Mouse (Mus musculus) lung, adult 2 months (tissue): ENCODE measurements at regions not wholly inside any gene's neighbourhood (a gene's known extent, or its start where the extent isn't known, plus 50 kb on each side); places are given as distances from the start of the nearest gene placed in this dataset.
"Not testable (repeated sequence)": the region's sequence is repeated elsewhere in the genome, so short reads cannot be mapped to it uniquely, and the experiment has no call there.

Source experiments
- DNase-seq: peaks from one replicate; pipeline ENCODE4 v3.0.0; 2022
- H3K4me1 ChIP-seq: fragments of 200-500 bp; 2 replicates; pipeline ENCODE4 v1.6.1; 2011; ENCODE audit warnings: low read length; ENCODE audit not compliant: control insufficient read depth, insufficient read depth
- H3K4me3 ChIP-seq: fragments of 200-500 bp; replicated peaks from 2 replicates; pipeline ENCODE3; 2011; ENCODE audit warnings: low read depth, mild to moderate bottlenecking, control low read depth, low read length; ENCODE audit errors: extremely low read depth
- CTCF ChIP-seq: fragments of 200-500 bp; IDR thresholded peaks from 2 replicates; pipeline ENCODE4 v1.5.1; 2011; ENCODE audit warnings: mild to moderate bottlenecking, low read length, control low read depth; ENCODE audit not compliant: insufficient read depth
- POLR2A ChIP-seq: fragments of 200-500 bp; IDR thresholded peaks from 2 replicates; pipeline ENCODE4 v1.6.1; 2011; ENCODE audit warnings: low read depth, mild to moderate bottlenecking, control low read depth, low read length, borderline replicate concordance; ENCODE audit errors: extremely low read depth
- WGBS: fragments of 180-500 bp; shearing (Covaris S2); methylation state at CpG from one replicate; pipeline ENCODE4 v1.1.7; 2018; 5-methylcytosine and 5-hydroxymethylcytosine counted together

DNA sequence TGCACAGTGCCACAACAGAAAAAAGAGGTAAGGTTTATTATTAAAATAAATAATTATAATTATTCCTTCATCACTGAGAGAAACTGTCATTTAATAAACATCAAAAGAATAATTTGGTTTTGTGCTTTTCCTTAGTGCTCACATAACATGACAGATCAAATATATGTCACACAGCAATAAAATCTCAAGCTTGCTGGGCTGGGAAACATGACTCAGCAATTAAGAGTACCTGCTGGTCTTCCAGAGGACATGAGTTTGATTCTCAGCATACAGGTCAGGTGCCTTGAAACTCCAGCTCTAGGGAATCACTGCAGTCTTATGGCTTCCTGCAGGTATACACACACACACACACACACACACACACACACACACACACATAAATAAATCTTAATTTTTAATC, 208.3 kb upstream of the Zfp770 start:
- TF ChIP-seq CTCF (no peak), POLR2A (no peak)
- no peak overlapping the region for H3K4me3 ChIP-seq
- no peak for DNase-seq
- H3K4me1 ChIP-seq: no peaks in the 10 kb centered on the region

DNA sequence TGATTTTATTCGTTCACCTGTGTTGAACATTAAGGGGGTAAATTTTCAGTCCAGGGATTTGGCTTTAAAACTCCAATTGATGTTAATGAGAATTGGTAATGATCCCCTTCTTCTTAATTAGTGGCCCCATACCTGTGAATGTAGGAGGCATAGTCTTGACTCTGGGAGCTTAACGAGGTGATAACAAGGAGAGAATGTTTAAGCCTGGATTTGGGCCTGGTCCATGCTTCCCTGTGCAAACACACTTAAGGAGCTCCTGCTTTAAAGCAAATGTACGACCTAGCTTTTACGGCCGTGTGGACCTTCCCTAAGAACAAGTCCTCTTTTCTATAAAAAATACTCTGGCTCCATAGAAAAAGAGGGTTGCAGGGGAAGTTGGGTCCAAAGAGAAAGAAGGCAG, 206.1 kb upstream of the Zfp770 start:
- 55% methylated on average over 5 of the region's 5 CpGs for WGBS
- TF ChIP-seq CTCF: no peak
- TF ChIP-seq POLR2A: no peak
- Histone ChIP-seq H3K4me1 (no peaks in the 10 kb centered on the region), H3K4me3 (no peak overlapping the region)
- DNase-seq: no peak

DNA sequence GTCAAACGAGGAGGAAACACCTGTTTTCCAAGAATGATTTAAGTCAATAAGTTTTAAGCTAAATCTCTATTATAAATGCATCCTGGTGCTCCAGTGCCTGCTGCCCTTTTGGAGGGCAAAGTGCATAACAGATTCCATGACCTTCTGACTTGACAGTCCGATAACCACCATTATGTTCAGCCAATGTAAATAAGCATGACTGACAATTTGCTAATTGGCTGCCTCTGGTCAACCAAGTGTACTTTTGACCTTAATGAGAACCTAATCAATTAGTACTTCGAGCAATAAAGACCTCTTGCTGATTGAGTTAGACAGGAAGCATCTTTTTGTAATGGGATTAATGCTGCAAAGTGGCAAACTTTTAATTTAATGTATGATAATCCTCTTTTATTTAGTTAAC, 183.3 kb upstream of the Zfp770 start:
- WGBS: 20% methylated on average over 3 of the region's 3 CpGs
- TF ChIP-seq POLR2A: no peak
- no peak for TF ChIP-seq CTCF
- no peak for DNase-seq
- Histone ChIP-seq H3K4me3 (no peak overlapping the region), H3K4me1 (no peaks in the 10 kb centered on the region)

- no peak for DNase-seq
- no peaks in the 10 kb centered on the region for H3K4me1 ChIP-seq
- 70% methylated on average over 1 of the region's 1 CpGs for WGBS
- H3K4me3 ChIP-seq: no peak overlapping the region
- TF ChIP-seq POLR2A (no peak), CTCF (no peak)
These were observed 177.7 kb upstream of the Zfp770 start for GRCm38 (mm10) chr2:114378844-114379533.

DNA sequence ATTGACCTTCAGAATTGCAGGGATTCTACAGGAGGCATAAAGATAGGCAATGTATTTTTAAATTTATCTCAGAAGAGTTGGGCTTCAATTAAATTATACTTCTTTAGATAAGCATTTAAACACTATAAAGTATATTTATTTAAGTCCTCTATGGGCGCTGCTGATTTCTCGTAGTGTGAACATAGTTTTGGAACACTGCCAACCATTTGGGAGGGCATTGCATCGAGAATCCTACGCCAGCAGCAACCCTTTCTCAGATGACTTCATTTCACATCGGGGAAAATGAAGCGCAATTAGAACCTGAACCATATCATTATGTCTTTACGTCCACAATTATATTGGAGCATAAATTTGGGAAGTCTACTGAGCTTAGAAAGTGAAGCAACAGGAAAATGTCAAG, 172.2 kb upstream of the Zfp770 start:
- DNase-seq: no peak
- no peak overlapping the region for H3K4me3 ChIP-seq
- H3K4me1 ChIP-seq: no peaks in the 10 kb centered on the region
- 45% methylated on average over 7 of the region's 7 CpGs for WGBS
- no peak for TF ChIP-seq POLR2A
- TF ChIP-seq CTCF: no peak

DNA sequence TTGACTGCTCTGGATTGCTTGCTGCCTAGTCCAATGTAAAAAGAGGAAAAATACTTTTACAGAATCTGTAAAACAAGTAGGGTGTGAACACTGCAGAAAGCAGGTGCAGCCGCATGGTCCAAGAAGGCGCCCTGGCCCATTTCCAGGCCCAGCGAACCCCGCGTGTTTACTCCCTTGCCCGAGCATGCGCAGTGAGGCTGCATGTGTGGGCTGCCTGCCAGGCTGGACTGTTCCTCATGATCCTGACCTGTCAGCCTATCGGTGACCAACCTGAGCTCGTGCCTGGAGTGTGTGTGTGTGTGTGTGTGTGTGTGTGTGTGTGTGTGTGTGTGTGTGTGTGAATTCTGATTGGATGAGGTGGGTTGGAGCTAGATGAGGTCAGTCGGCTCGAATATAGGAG, 152.6 kb upstream of the Zfp770 start:
- not testable (repeated sequence) for DNase-seq, H3K4me3 ChIP-seq, H3K4me1 ChIP-seq
- 61% methylated on average over 11 of the region's 11 CpGs for WGBS

DNA sequence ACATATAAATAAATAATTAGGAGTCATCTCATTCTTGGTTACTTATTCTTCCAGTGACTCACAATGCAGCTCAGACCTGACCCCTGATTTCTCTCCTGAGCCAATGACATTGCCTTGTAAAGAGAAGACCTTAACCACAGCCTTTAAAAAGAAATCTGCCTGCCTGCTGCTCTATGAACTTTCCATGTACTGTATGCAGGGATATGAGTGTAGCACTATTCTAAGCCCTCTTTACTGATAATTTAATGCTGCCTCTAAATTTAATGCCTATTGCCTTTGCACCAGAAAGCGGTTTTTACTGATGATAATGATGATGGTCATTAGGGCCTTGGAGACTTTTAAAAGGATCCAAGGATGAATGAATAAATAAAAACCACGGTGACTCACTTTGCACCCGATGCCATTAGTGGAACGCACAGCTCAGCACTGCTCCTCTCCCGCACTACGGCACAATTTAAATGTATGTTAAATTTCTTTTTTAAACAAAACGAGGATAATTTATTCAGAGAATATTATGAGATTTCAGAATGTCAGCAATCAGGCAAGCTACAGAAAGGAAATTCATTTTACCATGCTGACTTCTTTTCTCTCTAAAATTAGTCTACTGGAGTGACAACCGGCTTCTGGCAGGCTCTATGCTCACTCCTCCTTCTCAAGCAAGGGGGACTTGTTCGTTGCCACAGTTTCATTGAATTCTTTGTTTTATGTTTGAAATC, 139.5 kb upstream of the Zfp770 start:
- no peak for DNase-seq
- 82% methylated on average over 9 of the region's 9 CpGs for WGBS
- Histone ChIP-seq H3K4me3 (no peak overlapping the region), H3K4me1 (no peaks in the 10 kb centered on the region)
- TF ChIP-seq CTCF: no peak
- no peak for TF ChIP-seq POLR2A

- Histone ChIP-seq H3K4me3 (no peak overlapping the region), H3K4me1 (no peaks in the 10 kb centered on the region)
- no peak for TF ChIP-seq CTCF
- no peak for DNase-seq
- 59% methylated on average over 3 of the region's 3 CpGs for WGBS
These were observed 100.5 kb upstream of the Zfp770 start for GRCm38 (mm10) chr2:114301746-114302145.

DNA sequence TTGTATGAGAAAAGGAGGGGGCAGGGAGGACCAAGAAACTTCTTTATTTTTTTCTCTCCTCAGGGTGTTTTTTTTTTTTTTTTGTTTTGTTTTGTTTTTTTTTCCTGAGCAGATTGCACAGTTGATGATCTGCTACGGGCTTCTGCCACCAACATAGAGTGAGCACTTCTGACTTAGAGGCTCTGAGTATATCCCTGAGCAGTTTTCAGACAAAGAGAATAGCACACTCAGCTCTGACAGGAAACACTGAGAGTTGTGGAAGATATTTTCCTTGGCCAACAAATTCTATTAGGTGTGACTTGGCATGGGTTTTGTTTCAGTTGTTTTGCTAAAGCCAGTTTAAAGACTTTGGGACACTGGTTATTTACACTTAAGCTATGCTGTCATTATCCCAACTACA, 93.8 kb upstream of the Zfp770 start:
- Histone ChIP-seq H3K4me3 (no peak overlapping the region), H3K4me1 (no peaks in the 10 kb centered on the region)
- no peak for DNase-seq
- 48% methylated on average over 1 of the region's 1 CpGs for WGBS
- TF ChIP-seq CTCF: no peak
- no peak for TF ChIP-seq POLR2A

- Histone ChIP-seq H3K4me1 (no peaks in the 10 kb centered on the region), H3K4me3 (no peak overlapping the region)
- DNase-seq: no peak
- no peak for TF ChIP-seq POLR2A
- 61% methylated on average over 5 of the region's 5 CpGs for WGBS
These were observed 90.1 kb upstream of the Zfp770 start for GRCm38 (mm10) chr2:114291387-114291786.
